ENCODE assay signal across 12 mouse cellular contexts in the genomic region with DNA sequence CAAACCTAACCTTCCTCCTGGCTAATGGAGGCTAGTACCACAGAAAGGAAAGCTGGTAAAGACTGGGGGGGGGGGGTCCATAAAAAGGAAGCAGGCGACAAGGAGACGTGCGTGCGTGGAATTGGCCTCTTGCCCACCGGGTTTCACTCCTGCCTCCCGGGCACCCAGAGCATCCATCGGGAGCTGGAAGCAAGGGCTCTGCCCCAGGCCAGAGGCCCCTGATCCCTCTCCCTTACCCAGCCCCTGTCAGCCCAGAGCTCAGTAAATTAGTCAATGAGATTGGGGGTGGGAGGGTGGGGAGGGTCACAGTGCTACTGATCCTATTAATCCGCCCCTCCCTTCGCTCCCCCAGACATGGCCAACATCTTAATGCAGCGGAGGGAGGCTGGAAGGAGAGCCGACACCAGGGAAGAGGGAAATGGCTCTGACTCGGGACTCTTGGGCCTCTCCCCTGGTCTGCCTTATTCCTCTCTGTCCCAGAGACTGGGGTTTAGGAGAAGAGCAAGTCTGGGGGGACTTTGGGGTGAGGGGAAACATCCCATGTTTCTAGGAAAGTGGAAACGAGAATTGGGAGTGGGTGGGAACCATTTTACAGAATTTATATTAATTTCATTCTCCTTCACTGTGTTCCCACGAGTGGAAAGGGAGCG. TPM values are rescaled to one million over a fixed set of nuclear protein-coding genes. Genes with fewer than 3 reads are reported as not detected.
A peak's percentile ranks its signal among the peaks of the same experiment; 100 is the strongest.
DNase-seq lines count a peak whose midpoint lies in the region; ATAC-seq and TF ChIP-seq lines count a peak whose summit lies in the region.
"Had no signal": no experiment of that assay in that cellular context is flagged by ENCODE, and none has a peak within 500 bp of the region (broad histone marks: within the 10 kb centered on the region; RNA-seq: fewer than 3 reads in every experiment).

No protein-coding gene starts in this region.

- WGBS in forebrain, postnatal 0 days = 3% methylated on average over 15 of the region's 15 CpGs
- WGBS in midbrain, embryonic 16.5 days = 2% methylated on average over 12 of the region's 15 CpGs
- 2% methylated on average over 13 of the region's 15 CpGs for WGBS in kidney, embryonic 16.5 days

- peak overlapping the region; percentile 78 for H3K4me3 ChIP-seq in forebrain, postnatal 0 days (ENCODE audit: low read depth, low read length)
- H3K4me3 ChIP-seq in midbrain, embryonic 16.5 days (ENCODE audit: low read depth, low read length) = peak overlapping the region; percentile 54
- H3K4me3 ChIP-seq in kidney, embryonic 16.5 days (ENCODE audit: low read length) = no peak overlapping the region
- H3K4me3 ChIP-seq: lung, embryonic 15.5 days had no signal

- peak; percentile 5 for ATAC-seq in forebrain, postnatal 0 days
- peak; percentile 15; the same call in 1 of the 2 replicates for ATAC-seq in midbrain, embryonic 16.5 days
- ATAC-seq in kidney, embryonic 16.5 days (ENCODE audit: low FRiP score, low TSS enrichment) = no peak
- ATAC-seq in monocyte, adult 5-6 weeks (replicated peaks; ENCODE audit: insufficient number of reproducible peaks, low FRiP score, low TSS enrichment, poor library complexity, severe bottlenecking) = no peak
- ATAC-seq in inflammation-experienced regulatory T-cells, adult 6 months = no peak
- ATAC-seq: activated CD4-positive, CD25-positive, alpha-beta regulatory T cell, adult 4 months had no signal

- no peaks in the 10 kb centered on the region for H3K9me3 ChIP-seq in forebrain, postnatal 0 days (ENCODE audit: low read length)
- H3K9me3 ChIP-seq in midbrain, embryonic 16.5 days (replicated peaks; ENCODE audit: control insufficient read depth, low read length, poor library complexity, severe bottlenecking) = no peaks in the 10 kb centered on the region
- H3K9me3 ChIP-seq in kidney, embryonic 16.5 days (ENCODE audit: low read length) = no peaks in the 10 kb centered on the region
- H3K9me3 ChIP-seq: lung, embryonic 15.5 days had no signal

- peak; percentile 46 to 60 for DNase-seq in cerebellum, adult 18-20 months
- DNase-seq in cerebellum, postnatal 10 days = peak; percentile 68 to 76
- DNase-seq in forebrain, postnatal 0 days = no peak
- no peak for DNase-seq in kidney, adult 8-10 months
- DNase-seq: kidney, adult 9 months had no signal

- H3K4me1 ChIP-seq in forebrain, postnatal 0 days (ENCODE audit: insufficient read depth) = peaks cover 46% of the 10 kb centered on the region
- H3K4me1 ChIP-seq in midbrain, embryonic 16.5 days (ENCODE audit: control insufficient read depth, insufficient read depth, low read length) = peaks cover 36% of the 10 kb centered on the region
- H3K4me1 ChIP-seq in kidney, embryonic 16.5 days (ENCODE audit: insufficient read depth, low read length) = no peaks in the 10 kb centered on the region
- H3K4me1 ChIP-seq: lung, embryonic 15.5 days had no signal

- H3K36me3 ChIP-seq in forebrain, postnatal 0 days (ENCODE audit: insufficient read depth) = peaks cover 13% of the 10 kb centered on the region; the same call in 1 of the 2 replicates
- H3K36me3 ChIP-seq in midbrain, embryonic 16.5 days (ENCODE audit: control insufficient read depth, insufficient read depth, low read length) = no peaks in the 10 kb centered on the region
- no peaks in the 10 kb centered on the region for H3K36me3 ChIP-seq in kidney, embryonic 16.5 days (ENCODE audit: insufficient read depth, low read length)
- H3K36me3 ChIP-seq: lung, embryonic 15.5 days had no signal

- no peak for TF ChIP-seq CTCF in forebrain, postnatal 0 days (IDR thresholded peaks at IDR 0.05; ENCODE audit: low read depth)

- peak overlapping the region; percentile 97 for H3K4me2 ChIP-seq in forebrain, postnatal 0 days (ENCODE audit: low read depth)
- peak overlapping the region; percentile 61 for H3K4me2 ChIP-seq in midbrain, embryonic 16.5 days (ENCODE audit: low read length)
- no peak overlapping the region for H3K4me2 ChIP-seq in kidney, embryonic 16.5 days (replicated peaks; ENCODE audit: low read depth, low read length)
- H3K4me2 ChIP-seq: lung, embryonic 15.5 days had no signal

- H3K27me3 ChIP-seq in forebrain, postnatal 0 days (ENCODE audit: insufficient read depth, low read length) = no peaks in the 10 kb centered on the region
- H3K27me3 ChIP-seq in midbrain, embryonic 16.5 days (ENCODE audit: control insufficient read depth, insufficient read depth, low read depth, low read length) = peaks cover 19% of the 10 kb centered on the region
- peaks cover 99% of the 10 kb centered on the region for H3K27me3 ChIP-seq in kidney, embryonic 16.5 days (ENCODE audit: insufficient read depth, low read length)

- peak overlapping the region; percentile 96 for H3K9ac ChIP-seq in forebrain, postnatal 0 days
- H3K9ac ChIP-seq in midbrain, embryonic 16.5 days (ENCODE audit: low read depth, low read length) = peak overlapping the region; percentile 87
- no peak overlapping the region for H3K9ac ChIP-seq in kidney, embryonic 16.5 days (replicated peaks; ENCODE audit: low read length)
- H3K9ac ChIP-seq: lung, embryonic 15.5 days had no signal

- peak overlapping the region; percentile 99 for H3K27ac ChIP-seq in forebrain, postnatal 0 days (ENCODE audit: low read depth, low read length)
- peak overlapping the region; percentile 94 for H3K27ac ChIP-seq in midbrain, embryonic 16.5 days (ENCODE audit: low read length)
- H3K27ac ChIP-seq in kidney, embryonic 16.5 days (ENCODE audit: low read length) = no peak overlapping the region
- H3K27ac ChIP-seq: lung, embryonic 15.5 days had no signal

RNA-seq across cellular contexts. Expression of a gene that starts 46.9 kb away (rescaled TPM):
- total RNA-seq in forebrain, postnatal 0 days (2014; rRNA removed) = 0.19 TPM in 1 of 2 replicates, not detected in the other
- 0.21 and 0.25 TPM in 2 replicates for polyA plus RNA-seq in forebrain, postnatal 0 days (2015; fragmentation: Nextera tagmentation; extraction: Ambion mirVana)
- 0.18 and 0.21 TPM in 2 replicates for polyA plus RNA-seq in midbrain, embryonic 16.5 days (2015; fragmentation: Nextera tagmentation; extraction: Ambion mirVana)
- polyA plus RNA-seq in kidney, embryonic 16.5 days (2015; fragmentation: Nextera tagmentation; extraction: Ambion mirVana) = 11.5 and 13.5 TPM in 2 replicates
- not detected in 3 replicates for total RNA-seq in monocyte, adult 5-6 weeks (2017)
- polyA plus RNA-seq in inflammation-experienced regulatory T-cells, adult 6 months (2017; shearing (Covaris generic)) = not detected
- total RNA-seq: heart, adult 8-10 months had no signal
- polyA plus RNA-seq: activated CD4-positive, CD25-positive, alpha-beta regulatory T cell, adult 4 months had no signal

Comparison
In these comparisons a context has a peak if more than half of its experiments do, and no peak if none do; other contexts are left out.
1. DNase-seq: peak in cerebellum, adult 18-20 months (2 of 2) and cerebellum, postnatal 10 days (2 of 2); none in forebrain, postnatal 0 days (single experiment) and kidney, adult 8-10 months (0 of 2).
2. ATAC-seq: peak in forebrain, postnatal 0 days (single experiment) and midbrain, embryonic 16.5 days (single experiment); none in kidney, embryonic 16.5 days (single experiment), monocyte, adult 5-6 weeks (single experiment) and inflammation-experienced regulatory T-cells, adult 6 months (single experiment).
3. RNA of a gene that starts 46.9 kb away (polyA plus RNA-seq): 11.5 to 13.5 TPM in kidney, embryonic 16.5 days; 0.21 to 0.25 TPM in forebrain, postnatal 0 days, 0.18 to 0.21 TPM in midbrain, embryonic 16.5 days and not detected in inflammation-experienced regulatory T-cells, adult 6 months; every median in the first group is over 10 times any median in the second.